Mouse (Mus musculus) layer of hippocampus, adult 8-10 months (tissue): ENCODE data around the gene Fkbp9. TPM values are rescaled to one million over a fixed set of nuclear protein-coding genes. Genes with fewer than 3 reads are reported as not detected.

Source experiments
- DNase-seq, 2 experiments: peaks; one replicate each; pipeline ENCODE4 v3.0.0; 2022; ENCODE audit warnings: low spot score in 2 of 2
- total RNA-seq, 4 experiments: library from RNA; stranded (reverse); gene quantifications; 2 replicates each; pipeline ENCODE4 v1.2.4; 2022

Fkbp9 gene
- 10 to 100 TPM; 27.4 to 37.3 (median 30.9) TPM for total RNA-seq

GRCm38 (mm10) chr6:56831697-56832406 is at the start of gene Fkbp9:
Fkbp9 (plus strand) TSS chr6:56832059.
- DNase-seq, result peak; percentile 8 to 44

DNA sequence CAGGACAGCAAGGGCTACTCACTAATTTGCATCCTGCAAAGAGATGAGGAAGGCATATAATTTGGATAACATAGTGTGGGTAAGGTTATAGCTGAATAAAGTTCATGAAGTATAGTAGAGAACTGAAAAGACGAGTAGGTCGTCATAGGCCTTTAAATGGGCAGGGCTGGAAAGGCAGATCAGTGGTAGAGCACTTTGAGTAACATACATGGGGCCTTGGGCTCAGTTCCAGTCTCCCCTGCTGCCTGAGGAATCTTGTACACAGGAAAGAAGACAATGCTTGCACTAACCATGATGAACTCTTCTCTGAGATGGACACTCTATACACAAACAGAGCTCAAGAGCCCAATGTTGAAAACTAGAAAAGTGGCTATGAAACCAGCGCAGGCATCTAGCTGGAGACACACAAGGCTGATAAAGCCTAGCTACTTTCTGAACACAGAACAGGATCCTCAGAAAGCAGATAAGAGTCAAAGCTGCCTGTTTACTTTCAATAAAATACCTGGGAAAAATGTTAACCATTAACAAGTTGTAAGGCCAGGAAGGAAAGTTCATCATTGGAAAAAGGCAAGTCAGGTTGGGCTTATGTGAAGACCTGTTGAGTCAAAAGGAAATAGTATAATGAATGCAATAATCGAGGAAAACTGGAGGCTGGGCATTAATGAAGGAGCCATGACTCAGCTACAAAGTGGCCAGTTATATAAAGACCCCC is 48.1 kb upstream of the Fkbp9 start:
- DNase-seq, result no peak

DNA sequence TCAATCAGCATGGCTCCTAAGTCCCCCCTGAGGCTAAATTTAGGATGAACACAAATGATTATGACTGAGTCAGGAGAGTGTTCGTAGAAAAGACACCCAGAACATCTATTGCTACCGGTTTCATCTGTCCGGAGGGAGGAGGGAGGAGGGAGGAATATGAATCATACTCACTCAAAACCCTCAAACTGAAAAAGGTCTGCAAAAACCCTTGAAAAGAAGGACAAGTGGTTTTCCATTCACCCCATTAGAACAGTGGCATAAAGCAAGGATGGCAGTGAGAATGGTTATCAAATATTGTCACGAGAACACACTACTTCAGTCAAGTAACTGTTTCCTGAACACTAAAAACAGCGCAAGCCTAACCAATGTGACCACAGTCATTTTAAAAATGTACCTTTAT is 46.8 kb upstream of the Fkbp9 start:
- no peak for DNase-seq

GRCm38 (mm10) chr6:56787668-56788067 is 44.2 kb upstream of the Fkbp9 start:
- no peak for DNase-seq

- no peak for DNase-seq
Measured at GRCm38 (mm10) chr6:56789336-56789735, 42.5 kb upstream of the Fkbp9 start.

GRCm38 (mm10) chr6:56794834-56795233 is 37.0 kb upstream of the Fkbp9 start:
- no peak for DNase-seq

GRCm38 (mm10) chr6:56796232-56796631 is 35.6 kb upstream of the Fkbp9 start:
- no peak for DNase-seq

DNA sequence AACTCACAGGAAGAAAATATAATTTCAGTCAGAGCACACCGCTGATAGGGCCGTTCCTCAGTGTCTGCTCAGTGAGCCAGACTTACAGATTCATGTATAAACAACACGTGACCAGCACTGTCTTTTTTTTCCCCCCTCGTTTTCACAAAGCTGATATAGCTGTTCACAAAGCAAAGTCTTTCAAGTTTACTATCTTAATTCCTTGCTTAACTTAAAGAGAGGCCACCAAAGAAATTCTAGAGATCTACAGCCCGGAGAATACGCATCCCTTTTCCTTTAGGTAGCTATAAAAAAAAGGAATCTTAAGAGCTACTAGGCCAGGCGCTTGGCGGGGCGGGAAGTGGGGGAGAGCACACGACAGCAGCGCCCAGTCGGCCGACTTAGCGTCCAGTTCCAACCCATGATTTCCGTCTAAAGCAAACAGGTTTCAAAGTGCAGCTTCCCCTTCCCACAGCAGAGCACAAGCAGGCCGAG is 35.2 kb upstream of the Fkbp9 start:
- DNase-seq, result no peak

- peak; percentile 91 to 94 for DNase-seq
Measured at GRCm38 (mm10) chr6:56797311-56798151, 34.3 kb upstream of the Fkbp9 start, which contains the start of gene Kbtbd2. Kbtbd2 (minus strand) TSS chr6:56797813.

DNA sequence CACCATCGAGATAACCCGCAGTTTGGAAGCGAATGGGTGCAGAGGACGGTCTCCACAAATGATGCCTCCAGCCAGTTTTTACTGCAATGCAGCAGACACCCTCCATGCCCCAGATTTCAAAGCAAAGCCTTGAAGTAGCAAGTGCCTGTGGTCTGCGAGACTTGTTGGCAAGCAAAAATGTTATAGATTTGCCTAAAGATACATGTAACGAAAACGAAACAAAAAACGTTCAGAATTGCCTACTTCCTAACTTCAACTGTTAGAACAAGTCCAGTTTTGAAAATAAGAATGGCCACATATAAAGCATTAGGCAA is 33.8 kb upstream of the Fkbp9 start:
- DNase-seq, result no peak

- DNase-seq, result no peak
Measured at GRCm38 (mm10) chr6:56805026-56805425, 26.8 kb upstream of the Fkbp9 start.

GRCm38 (mm10) chr6:56806195-56806594 is 25.7 kb upstream of the Fkbp9 start:
- peak; percentile 30 to 35 for DNase-seq

GRCm38 (mm10) chr6:56808656-56809055 is 23.2 kb upstream of the Fkbp9 start:
- peak; percentile 34 to 36 for DNase-seq

GRCm38 (mm10) chr6:56813332-56813731 is 18.5 kb upstream of the Fkbp9 start:
- no peak for DNase-seq

GRCm38 (mm10) chr6:56818436-56819123 is 13.3 kb upstream of the Fkbp9 start:
- DNase-seq, result no peak

DNA sequence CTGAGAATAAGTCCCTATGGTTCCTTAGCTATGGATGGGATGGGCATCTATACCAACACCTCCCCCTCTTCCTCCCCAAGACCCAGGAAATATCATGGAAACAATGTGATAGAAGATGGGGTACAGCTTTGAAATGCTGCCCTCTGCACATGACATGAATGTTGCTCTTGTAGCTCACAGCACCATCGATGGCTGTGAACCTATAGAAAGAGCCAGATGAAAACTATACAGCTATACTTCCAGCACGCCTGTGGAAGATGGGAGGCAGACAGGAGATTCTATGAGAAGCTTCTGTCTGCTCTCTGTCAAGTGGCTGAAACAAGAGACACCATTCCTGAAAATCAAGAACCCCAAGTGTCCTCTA is 12.8 kb upstream of the Fkbp9 start:
- no peak for DNase-seq

- DNase-seq, result no peak
Measured at GRCm38 (mm10) chr6:56825657-56826056, 6.2 kb upstream of the Fkbp9 start.

DNA sequence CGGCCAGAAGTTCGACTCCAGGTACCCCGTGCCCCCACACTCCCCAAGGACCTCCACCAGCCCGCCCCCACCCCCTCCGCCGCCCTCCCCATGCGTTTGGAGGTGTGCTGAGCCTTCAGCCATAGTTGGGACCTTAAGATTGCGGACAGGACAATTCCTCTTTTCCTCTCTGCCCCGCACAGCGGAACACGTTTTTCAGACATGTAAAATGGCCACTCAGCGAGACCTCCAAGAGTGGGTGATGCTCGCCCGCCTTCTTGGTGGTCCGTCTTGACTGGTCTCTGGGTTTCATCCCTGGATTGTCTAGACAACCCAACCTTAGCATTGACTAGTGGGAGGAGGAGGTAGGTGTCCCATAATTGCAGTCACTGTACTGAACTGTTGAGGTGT is 543 bp downstream of the Fkbp9 start:
- no peak for DNase-seq

GRCm38 (mm10) chr6:56832830-56833229 is 971 bp downstream of the Fkbp9 start:
- no peak for DNase-seq

- DNase-seq, result no peak
Measured at GRCm38 (mm10) chr6:56834769-56835168, 2.9 kb downstream of the Fkbp9 start.

GRCm38 (mm10) chr6:56835532-56835931 is 3.7 kb downstream of the Fkbp9 start:
- DNase-seq, result no peak

- no peak for DNase-seq
Measured at GRCm38 (mm10) chr6:56837166-56837565, 5.3 kb downstream of the Fkbp9 start.
